Mouse (Mus musculus): ENCODE results near the gene Sox12.

Sox12 gene

GRCm38 (mm10) chr2:152399122-152399542, 1.3 kb upstream of the Sox12 start:
- no peak for DNase-seq (ENCODE audit: low spot score)

GRCm38 (mm10) chr2:152398691-152399090, 828 bp upstream of the Sox12 start:
- DNase-seq (ENCODE audit: low spot score) = peak; percentile 98

- peak; percentile 84 for DNase-seq (ENCODE audit: low spot score)
Observed at GRCm38 (mm10) chr2:152397004-152397589, 766 bp downstream of the Sox12 start.

GRCm38 (mm10) chr2:152396110-152397003, 1.5 kb downstream of the Sox12 start:
- peak; percentile 97 for DNase-seq (ENCODE audit: low spot score)

- peak; percentile 37 for DNase-seq (ENCODE audit: low spot score)
Observed at GRCm38 (mm10) chr2:152395271-152395920, 2.5 kb downstream of the Sox12 start.

- no peak for DNase-seq (ENCODE audit: low spot score)
Observed at GRCm38 (mm10) chr2:152393225-152394017, 4.4 kb downstream of the Sox12 start.

GRCm38 (mm10) chr2:152392786-152393185, 5.1 kb downstream of the Sox12 start:
- peak; percentile 82 for DNase-seq (ENCODE audit: low spot score)

GRCm38 (mm10) chr2:152384191-152384590, 13.7 kb downstream of the Sox12 start:
- no peak for DNase-seq (ENCODE audit: low spot score)

GRCm38 (mm10) chr2:152376345-152376741, 21.5 kb downstream of the Sox12 start, which contains the start of gene Nrsn2:
Gene Nrsn2 (minus strand): TSS chr2:152376638.
- no peak for DNase-seq (ENCODE audit: low spot score)

GRCm38 (mm10) chr2:152375652-152376344, 22.1 kb downstream of the Sox12 start:
- no peak for DNase-seq (ENCODE audit: low spot score)

- no peak for DNase-seq (ENCODE audit: low spot score)
Observed at GRCm38 (mm10) chr2:152373547-152373946, 24.3 kb downstream of the Sox12 start.

- DNase-seq (ENCODE audit: low spot score) = no peak
Observed at GRCm38 (mm10) chr2:152372661-152373060, 25.2 kb downstream of the Sox12 start.

- no peak for DNase-seq (ENCODE audit: low spot score)
Observed at GRCm38 (mm10) chr2:152372104-152372503, 25.8 kb downstream of the Sox12 start.

- peak; percentile 77 for DNase-seq (ENCODE audit: low spot score)
Observed at GRCm38 (mm10) chr2:152368532-152369140, 29.2 kb downstream of the Sox12 start.

GRCm38 (mm10) chr2:152367917-152368316, 29.9 kb downstream of the Sox12 start:
- DNase-seq (ENCODE audit: low spot score) = no peak

GRCm38 (mm10) chr2:152363245-152364147, 34.4 kb downstream of the Sox12 start:
- DNase-seq (ENCODE audit: low spot score) = peak; percentile 86

GRCm38 (mm10) chr2:152361193-152361592, 36.7 kb downstream of the Sox12 start:
- no peak for DNase-seq (ENCODE audit: low spot score)

- peak; percentile 77 for DNase-seq (ENCODE audit: low spot score)
Observed at GRCm38 (mm10) chr2:152360271-152360775, 37.5 kb downstream of the Sox12 start.

- DNase-seq (ENCODE audit: low spot score) = no peak
Observed at GRCm38 (mm10) chr2:152359616-152360015, 38.2 kb downstream of the Sox12 start.

Data from MN1 (cell line).